Mouse (Mus musculus) olfactory bulb, adult 2 months (tissue): Measurements from ENCODE around the gene Pagr1b.

ENCODE experiments used
- CTCF ChIP-seq: fragments of 200-500 bp; IDR thresholded peaks from 2 replicates; pipeline ENCODE4 v1.5.1; 2012; ENCODE audit warnings: low read depth, mild to moderate bottlenecking, low read length, moderate library complexity; ENCODE audit not compliant: insufficient read depth
- POLR2A ChIP-seq: fragments of 200-500 bp; IDR thresholded peaks from 2 replicates; pipeline ENCODE4 v1.6.1; 2012; ENCODE audit warnings: mild to moderate bottlenecking, low read depth, low read length, moderate library complexity; ENCODE audit not compliant: insufficient read depth

DNA sequence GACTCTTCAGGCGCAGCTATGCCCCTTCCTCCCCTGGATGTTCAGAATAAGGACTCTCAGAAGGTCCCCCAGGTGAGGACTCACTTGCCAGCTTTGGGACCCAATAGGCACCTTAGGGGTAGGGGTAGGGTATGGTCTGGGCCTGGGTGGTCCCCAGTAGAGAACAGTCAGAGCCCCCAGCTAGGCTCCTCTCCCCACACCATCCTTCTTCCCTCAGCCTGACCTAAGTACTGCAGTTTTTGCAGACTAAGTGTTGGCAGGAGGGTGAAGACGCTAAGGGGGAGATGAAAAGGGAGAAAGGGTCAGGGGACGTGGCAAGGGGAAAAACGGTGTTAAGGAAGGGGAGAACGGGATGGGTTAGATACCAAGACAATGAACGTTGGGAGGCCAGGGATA lies 1.7 kb upstream of the Pagr1b start:
- TF ChIP-seq CTCF (no peak), POLR2A (no peak)
